Mouse (Mus musculus): ENCODE measurements around the gene Tshz2. TPM values are rescaled to one million over a fixed set of nuclear protein-coding genes. Genes with fewer than 3 reads are reported as not detected.

The Tshz2 gene
- polyA plus RNA-seq, 1 experiment from 2014 or later, result 1.0 TPM

DNA sequence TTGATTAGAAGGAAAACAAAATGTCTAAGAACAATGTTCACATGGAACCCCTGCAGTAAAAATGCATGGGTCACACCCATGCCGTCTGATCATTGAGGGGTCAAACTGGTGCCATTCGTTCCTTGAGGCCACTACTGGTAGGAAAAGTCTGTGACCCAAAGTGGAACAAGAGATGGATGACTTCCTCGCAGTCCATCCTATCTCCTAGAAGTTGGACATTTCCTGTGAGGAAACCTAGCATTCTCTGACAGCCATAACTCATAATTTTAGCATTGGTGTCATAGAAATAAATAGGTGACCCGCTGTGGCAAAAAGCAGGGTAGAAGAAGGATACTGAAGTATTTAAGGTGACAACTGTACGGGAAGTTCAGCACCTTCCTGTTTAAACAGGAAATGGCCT, 41.4 kb downstream of the Tshz2 start:
- Histone ChIP-seq H3K4me2 (ENCODE audit: low read depth, low read length) (no peak overlapping the region), H3K4me3 (ENCODE audit: low read depth, low read length) (no peak overlapping the region), H3K36me3 (ENCODE audit: control insufficient read depth, insufficient read depth) (no peaks in the 10 kb centered on the region), H3K27ac (ENCODE audit: low read length) (no peak overlapping the region), H3K9ac (ENCODE audit: low read depth, low read length) (no peak overlapping the region), H3K9me3 (replicated peaks; ENCODE audit: control insufficient read depth, low read length) (no peaks in the 10 kb centered on the region), H3K4me1 (ENCODE audit: control insufficient read depth, low read depth, low read length) (no peaks in the 10 kb centered on the region), H3K27me3 (ENCODE audit: control insufficient read depth, insufficient read depth, low read depth, low read length) (no peaks in the 10 kb centered on the region)
- ATAC-seq (ENCODE audit: low read depth), result no peak; the same call in 1 of the 2 replicates
- WGBS (ENCODE audit: insufficient replicate concordance), result 29% methylated on average over 5 of the region's 5 CpGs

DNA sequence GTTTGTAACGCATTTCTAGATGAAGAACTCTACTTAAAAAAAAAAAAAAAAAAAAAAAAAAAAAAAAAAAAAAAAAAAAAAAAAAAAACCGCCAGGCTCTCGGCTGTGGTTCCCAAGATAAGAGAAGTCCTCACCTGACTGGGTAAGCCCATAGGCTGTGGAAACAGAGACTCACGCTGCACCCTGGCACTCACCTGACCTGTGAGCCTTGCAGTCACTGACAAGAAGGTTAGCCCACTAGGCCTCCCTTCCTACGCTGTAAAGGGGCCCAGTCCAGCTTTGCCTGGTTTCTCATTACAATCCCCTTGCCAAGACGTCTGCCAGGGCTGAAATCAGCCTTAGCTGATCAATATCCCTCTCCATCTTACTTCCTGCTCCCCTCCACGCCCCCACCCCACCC, 46.5 kb downstream of the Tshz2 start:
- Histone ChIP-seq H3K4me2 (ENCODE audit: low read depth, low read length) (no peak overlapping the region), H3K4me3 (ENCODE audit: low read depth, low read length) (no peak overlapping the region), H3K9ac (ENCODE audit: low read depth, low read length) (no peak overlapping the region), H3K9me3 (replicated peaks; ENCODE audit: control insufficient read depth, low read length) (no peaks in the 10 kb centered on the region), H3K27me3 (ENCODE audit: control insufficient read depth, insufficient read depth, low read depth, low read length) (no peaks in the 10 kb centered on the region), H3K27ac (ENCODE audit: low read length) (no peak overlapping the region), H3K4me1 (ENCODE audit: control insufficient read depth, low read depth, low read length) (peaks cover 5% of the 10 kb centered on the region; the same call in 1 of the 2 replicates), H3K36me3 (ENCODE audit: control insufficient read depth, insufficient read depth) (no peaks in the 10 kb centered on the region)
- 8% methylated on average over 7 of the region's 7 CpGs for WGBS (ENCODE audit: insufficient replicate concordance)
- no peak for ATAC-seq (ENCODE audit: low read depth)

DNA sequence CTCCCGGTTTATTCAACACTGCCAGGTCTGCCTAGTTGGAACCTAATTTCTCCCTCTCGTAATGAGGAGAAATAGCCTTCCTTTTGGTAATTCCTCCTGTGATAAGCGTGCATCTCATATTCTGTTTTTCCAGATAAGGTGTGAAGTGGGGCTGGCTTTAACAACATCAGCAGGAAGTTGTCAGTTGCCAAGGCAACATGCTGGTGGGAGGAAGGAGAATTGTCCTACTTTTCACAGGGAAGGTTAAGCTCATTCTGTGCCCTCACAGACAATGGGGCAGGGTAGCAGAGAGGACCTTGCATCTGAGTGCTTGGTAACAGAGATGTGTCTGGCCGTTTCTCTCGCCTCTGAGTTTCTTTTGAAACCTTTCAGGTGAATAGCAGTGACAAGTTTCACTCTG, 47.1 kb downstream of the Tshz2 start:
- H3K4me3 ChIP-seq (ENCODE audit: low read depth, low read length), result no peak overlapping the region
- H3K4me1 ChIP-seq (ENCODE audit: control insufficient read depth, low read depth, low read length), result peaks cover 5% of the 10 kb centered on the region; the same call in 1 of the 2 replicates
- 28% methylated on average over 5 of the region's 5 CpGs for WGBS (ENCODE audit: insufficient replicate concordance)
- H3K27ac ChIP-seq (ENCODE audit: low read length), result no peak overlapping the region
- ATAC-seq (ENCODE audit: low read depth), result no peak
- H3K9me3 ChIP-seq (replicated peaks; ENCODE audit: control insufficient read depth, low read length), result no peaks in the 10 kb centered on the region
- H3K9ac ChIP-seq (ENCODE audit: low read depth, low read length), result no peak overlapping the region
- H3K4me2 ChIP-seq (ENCODE audit: low read depth, low read length), result no peak overlapping the region
- H3K36me3 ChIP-seq (ENCODE audit: control insufficient read depth, insufficient read depth), result no peaks in the 10 kb centered on the region
- H3K27me3 ChIP-seq (ENCODE audit: control insufficient read depth, insufficient read depth, low read depth, low read length), result no peaks in the 10 kb centered on the region

DNA sequence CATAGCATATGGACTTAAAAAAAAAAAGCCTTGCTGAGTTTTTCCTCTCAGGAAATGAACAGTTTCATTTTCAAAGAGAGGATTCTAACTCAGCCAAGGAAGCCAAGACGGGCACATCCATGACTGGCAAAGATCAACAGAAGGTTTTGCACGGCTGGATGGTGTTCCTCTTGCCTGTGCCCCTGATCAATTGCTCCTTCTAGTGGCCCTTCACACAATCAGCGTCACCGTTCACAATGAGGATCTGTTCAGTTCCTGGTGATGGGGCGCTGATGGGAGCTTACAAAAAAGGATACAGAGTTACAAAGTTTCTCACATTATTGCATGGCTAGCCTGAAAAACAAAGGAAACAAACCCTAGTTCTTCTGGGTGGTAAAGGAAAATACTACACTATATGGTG, 52.4 kb downstream of the Tshz2 start:
- 40% methylated on average over 5 of the region's 5 CpGs for WGBS (ENCODE audit: insufficient replicate concordance)
- H3K9ac ChIP-seq (ENCODE audit: low read depth, low read length), result no peak overlapping the region
- H3K9me3 ChIP-seq (replicated peaks; ENCODE audit: control insufficient read depth, low read length), result no peaks in the 10 kb centered on the region
- ATAC-seq (ENCODE audit: low read depth), result no peak
- H3K4me2 ChIP-seq (ENCODE audit: low read depth, low read length), result no peak overlapping the region
- no peaks in the 10 kb centered on the region for H3K36me3 ChIP-seq (ENCODE audit: control insufficient read depth, insufficient read depth)
- no peak overlapping the region for H3K27ac ChIP-seq (ENCODE audit: low read length)
- no peaks in the 10 kb centered on the region for H3K4me1 ChIP-seq (ENCODE audit: control insufficient read depth, low read depth, low read length)
- no peaks in the 10 kb centered on the region for H3K27me3 ChIP-seq (ENCODE audit: control insufficient read depth, insufficient read depth, low read depth, low read length)
- no peak overlapping the region for H3K4me3 ChIP-seq (ENCODE audit: low read depth, low read length)

DNA sequence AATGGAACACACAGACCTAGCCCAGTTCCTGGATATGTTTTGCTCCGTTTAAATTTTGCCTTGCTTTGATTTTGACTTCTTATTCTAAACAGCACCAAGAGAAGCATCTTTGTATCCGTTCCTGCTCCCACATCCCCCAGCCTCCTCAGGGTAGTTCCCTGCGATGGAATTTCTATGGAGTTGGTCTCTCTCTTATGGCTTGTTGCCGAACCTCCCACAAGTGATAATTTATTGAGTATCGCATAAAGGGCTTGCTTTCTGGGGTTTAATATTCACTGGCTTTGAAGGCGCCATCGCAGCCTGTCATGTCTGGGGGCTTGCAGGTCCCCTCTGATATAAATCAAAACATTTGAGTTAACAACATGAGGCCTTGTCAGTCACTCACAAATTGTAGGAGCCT, 52.9 kb downstream of the Tshz2 start:
- no peaks in the 10 kb centered on the region for H3K36me3 ChIP-seq (ENCODE audit: control insufficient read depth, insufficient read depth)
- no peak overlapping the region for H3K4me3 ChIP-seq (ENCODE audit: low read depth, low read length)

DNA sequence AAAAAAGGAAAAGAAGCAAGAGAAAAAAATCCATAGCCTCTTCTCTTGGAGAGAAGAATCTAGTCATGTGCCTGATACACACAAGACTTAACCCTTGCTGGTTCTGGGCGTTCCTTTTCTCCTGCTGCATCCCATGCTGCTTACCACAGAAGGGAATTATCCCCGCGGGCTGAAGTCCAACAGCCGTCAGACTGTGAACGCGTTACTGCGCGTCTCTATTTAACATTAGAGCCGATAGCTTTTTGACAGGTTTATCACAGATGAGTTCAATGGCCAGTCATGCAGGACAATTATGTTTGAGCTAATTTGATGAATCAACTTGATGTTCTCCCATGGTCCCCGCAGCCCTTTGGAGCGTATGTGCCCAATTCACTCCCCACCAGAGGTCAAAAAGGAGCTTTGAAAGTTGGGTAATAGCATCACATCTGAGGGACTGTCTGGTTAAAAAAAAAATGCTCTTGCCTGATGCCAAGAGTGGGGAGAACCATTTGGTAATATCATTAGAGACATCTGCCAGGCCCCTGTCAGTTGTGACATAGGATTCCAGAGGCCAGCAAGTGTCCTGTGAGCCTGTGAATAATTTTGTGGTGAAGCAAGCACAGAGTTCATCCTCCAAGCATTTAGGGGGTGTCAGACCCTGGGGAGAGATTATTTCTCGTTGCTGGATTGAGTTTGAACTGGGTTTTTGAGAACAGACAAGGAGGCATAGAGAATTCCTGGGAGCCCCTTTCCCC, 54.1 kb downstream of the Tshz2 start:
- H3K27ac ChIP-seq (ENCODE audit: low read length), result no peak overlapping the region
- 76% methylated on average over 12 of the region's 12 CpGs for WGBS (ENCODE audit: insufficient replicate concordance)
- no peak overlapping the region for H3K4me3 ChIP-seq (ENCODE audit: low read depth, low read length)
- no peaks in the 10 kb centered on the region for H3K27me3 ChIP-seq (ENCODE audit: control insufficient read depth, insufficient read depth, low read depth, low read length)
- ATAC-seq (ENCODE audit: low read depth), result no peak
- no peak overlapping the region for H3K4me2 ChIP-seq (ENCODE audit: low read depth, low read length)
- H3K9ac ChIP-seq (ENCODE audit: low read depth, low read length), result no peak overlapping the region
- H3K9me3 ChIP-seq (replicated peaks; ENCODE audit: control insufficient read depth, low read length), result no peaks in the 10 kb centered on the region
- no peaks in the 10 kb centered on the region for H3K4me1 ChIP-seq (ENCODE audit: control insufficient read depth, low read depth, low read length)
- H3K36me3 ChIP-seq (ENCODE audit: control insufficient read depth, insufficient read depth), result no peaks in the 10 kb centered on the region

More for the DNA sequence above, 52.9 kb downstream of the Tshz2 start:
- Histone ChIP-seq H3K27me3 (ENCODE audit: control insufficient read depth, insufficient read depth, low read depth, low read length) (no peaks in the 10 kb centered on the region), H3K4me2 (ENCODE audit: low read depth, low read length) (no peak overlapping the region), H3K27ac (ENCODE audit: low read length) (no peak overlapping the region), H3K9ac (ENCODE audit: low read depth, low read length) (no peak overlapping the region), H3K4me1 (ENCODE audit: control insufficient read depth, low read depth, low read length) (no peaks in the 10 kb centered on the region), H3K9me3 (replicated peaks; ENCODE audit: control insufficient read depth, low read length) (no peaks in the 10 kb centered on the region)
- 66% methylated on average over 7 of the region's 7 CpGs for WGBS (ENCODE audit: insufficient replicate concordance)
- ATAC-seq (ENCODE audit: low read depth), result no peak

DNA sequence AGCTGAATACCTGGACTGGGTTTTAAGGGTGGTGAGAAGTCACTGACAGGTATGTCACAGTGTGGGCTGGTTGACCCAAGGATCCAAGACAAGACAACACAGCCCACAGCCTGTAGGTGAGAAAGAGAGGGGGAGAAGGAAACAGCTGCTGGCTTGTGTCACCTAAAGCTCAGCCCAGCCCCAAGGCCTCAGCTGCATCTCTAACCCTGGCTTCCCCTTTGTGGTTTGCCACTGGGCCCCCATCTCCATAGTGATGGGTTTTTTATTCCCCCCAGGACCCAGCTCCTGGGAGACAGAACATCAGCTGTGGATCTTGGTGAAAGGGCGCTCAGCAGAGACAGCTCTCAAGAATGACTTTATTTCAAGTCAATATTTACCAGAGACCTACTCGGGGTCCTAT, 57.2 kb downstream of the Tshz2 start:
- Histone ChIP-seq H3K4me1 (ENCODE audit: control insufficient read depth, low read depth, low read length) (peaks cover 3% of the 10 kb centered on the region; the same call in 1 of the 2 replicates), H3K4me3 (ENCODE audit: low read depth, low read length) (no peak overlapping the region), H3K27ac (ENCODE audit: low read length) (no peak overlapping the region), H3K9me3 (replicated peaks; ENCODE audit: control insufficient read depth, low read length) (no peaks in the 10 kb centered on the region), H3K27me3 (ENCODE audit: control insufficient read depth, insufficient read depth, low read depth, low read length) (no peaks in the 10 kb centered on the region), H3K4me2 (ENCODE audit: low read depth, low read length) (no peak overlapping the region), H3K36me3 (ENCODE audit: control insufficient read depth, insufficient read depth) (no peaks in the 10 kb centered on the region), H3K9ac (ENCODE audit: low read depth, low read length) (no peak overlapping the region)
- ATAC-seq (ENCODE audit: low read depth), result no peak
- 35% methylated on average over 2 of the region's 2 CpGs for WGBS (ENCODE audit: insufficient replicate concordance)

DNA sequence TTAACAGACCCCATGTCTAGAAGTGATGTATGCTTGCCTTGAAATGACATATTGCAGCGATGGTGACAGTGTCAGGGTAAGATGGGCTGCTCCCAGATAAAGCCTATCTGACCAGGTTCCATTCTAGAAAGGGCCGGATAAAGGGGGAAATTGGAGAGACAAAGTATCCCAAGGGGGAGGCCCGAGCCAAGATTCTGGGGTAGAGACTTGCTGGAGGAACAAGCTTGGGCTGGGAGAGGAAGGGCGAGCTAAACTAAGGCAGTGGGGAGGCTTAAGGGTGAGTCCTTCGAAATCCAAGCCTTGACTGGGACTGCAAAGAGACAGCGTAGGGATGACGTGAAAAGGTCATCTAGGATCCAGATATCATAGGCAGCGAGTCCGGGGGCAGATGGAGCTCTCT, 61.7 kb downstream of the Tshz2 start:
- Histone ChIP-seq H3K4me1 (ENCODE audit: control insufficient read depth, low read depth, low read length) (peaks cover 3% of the 10 kb centered on the region), H3K4me3 (ENCODE audit: low read depth, low read length) (no peak overlapping the region), H3K9ac (ENCODE audit: low read depth, low read length) (no peak overlapping the region), H3K27ac (ENCODE audit: low read length) (no peak overlapping the region; the same call in 1 of the 2 replicates), H3K4me2 (ENCODE audit: low read depth, low read length) (no peak overlapping the region), H3K36me3 (ENCODE audit: control insufficient read depth, insufficient read depth) (no peaks in the 10 kb centered on the region), H3K9me3 (replicated peaks; ENCODE audit: control insufficient read depth, low read length) (no peaks in the 10 kb centered on the region), H3K27me3 (ENCODE audit: control insufficient read depth, insufficient read depth, low read depth, low read length) (no peaks in the 10 kb centered on the region)
- ATAC-seq (ENCODE audit: low read depth), result no peak
- 58% methylated on average over 9 of the region's 9 CpGs for WGBS (ENCODE audit: insufficient replicate concordance)

DNA sequence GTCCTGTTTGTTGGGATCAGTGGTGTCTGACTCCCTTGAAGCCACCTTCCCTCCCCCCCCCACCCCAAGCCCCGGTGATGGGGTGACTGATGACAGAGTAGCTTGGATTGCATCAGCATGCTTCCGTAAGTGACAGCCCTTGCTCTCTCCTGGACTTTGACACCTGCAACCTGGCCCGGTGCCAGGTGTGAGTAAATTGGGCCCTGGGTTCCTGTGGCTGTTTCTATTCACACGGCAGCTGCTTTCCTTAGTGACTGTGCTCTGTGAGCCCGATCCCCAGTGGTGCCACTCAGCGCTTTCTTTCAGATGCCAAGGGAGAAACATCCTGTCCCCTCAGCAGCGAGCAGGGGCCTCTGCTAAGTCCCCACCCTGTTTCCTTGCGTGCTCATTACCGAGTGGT, 62.2 kb downstream of the Tshz2 start:
- no peak overlapping the region for H3K27ac ChIP-seq (ENCODE audit: low read length)
- peak; percentile 80 for ATAC-seq (ENCODE audit: low read depth)
- 59% methylated on average over 9 of the region's 9 CpGs for WGBS (ENCODE audit: insufficient replicate concordance)

More for the DNA sequence above, 62.2 kb downstream of the Tshz2 start:
- Histone ChIP-seq H3K4me2 (ENCODE audit: low read depth, low read length) (no peak overlapping the region), H3K9me3 (replicated peaks; ENCODE audit: control insufficient read depth, low read length) (no peaks in the 10 kb centered on the region), H3K9ac (ENCODE audit: low read depth, low read length) (no peak overlapping the region), H3K27me3 (ENCODE audit: control insufficient read depth, insufficient read depth, low read depth, low read length) (no peaks in the 10 kb centered on the region), H3K4me1 (ENCODE audit: control insufficient read depth, low read depth, low read length) (peaks cover 3% of the 10 kb centered on the region), H3K36me3 (ENCODE audit: control insufficient read depth, insufficient read depth) (no peaks in the 10 kb centered on the region), H3K4me3 (ENCODE audit: low read depth, low read length) (no peak overlapping the region)

All from liver, embryonic 16.5 days (tissue).